Mouse (Mus musculus): ENCODE measurements around the gene Prkd2.

Gene Prkd2

DNA sequence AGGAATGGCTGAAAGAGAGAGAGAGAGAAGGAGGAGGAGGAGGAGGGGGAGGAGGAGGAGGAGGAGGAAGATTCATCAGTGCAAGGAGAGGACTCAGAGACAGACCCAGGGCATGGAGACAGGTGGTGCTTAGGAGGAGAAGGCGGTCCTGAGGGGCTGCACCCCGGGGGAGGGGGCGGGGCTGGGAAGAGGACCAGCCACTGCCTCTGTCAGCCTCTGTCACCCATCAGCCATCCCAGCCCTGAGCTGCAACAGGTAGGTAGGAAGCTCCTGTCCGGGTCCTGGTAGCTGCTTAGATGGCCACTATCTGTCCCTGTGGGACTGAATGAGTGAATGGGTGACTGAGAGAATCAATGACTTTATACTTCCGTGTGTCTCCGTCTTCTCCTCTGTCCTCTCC is 50.9 kb downstream of the Prkd2 start:
- ATAC-seq (ENCODE audit: low TSS enrichment), result no peak

DNA sequence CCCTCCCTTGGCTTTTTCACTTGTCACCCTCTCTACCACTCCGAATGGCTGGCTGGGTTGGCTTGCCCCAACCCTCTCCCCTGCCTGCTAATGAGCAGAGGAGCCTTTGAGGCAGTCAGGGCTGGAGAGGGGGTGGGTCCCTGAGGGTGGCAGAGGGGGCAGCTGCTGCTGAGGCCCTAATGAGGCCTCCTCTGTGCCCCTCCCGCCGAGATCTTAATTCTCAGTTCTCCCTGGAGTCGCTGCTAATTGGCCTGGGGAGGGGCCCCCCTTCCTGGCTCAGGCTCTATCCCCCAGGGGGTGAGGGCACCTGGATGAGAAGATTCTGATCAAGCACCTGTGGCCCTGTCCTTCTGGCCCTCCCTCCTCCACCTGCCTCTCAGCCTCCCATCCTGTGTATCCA is 51.6 kb downstream of the Prkd2 start:
- ATAC-seq (ENCODE audit: low TSS enrichment), result no peak

DNA sequence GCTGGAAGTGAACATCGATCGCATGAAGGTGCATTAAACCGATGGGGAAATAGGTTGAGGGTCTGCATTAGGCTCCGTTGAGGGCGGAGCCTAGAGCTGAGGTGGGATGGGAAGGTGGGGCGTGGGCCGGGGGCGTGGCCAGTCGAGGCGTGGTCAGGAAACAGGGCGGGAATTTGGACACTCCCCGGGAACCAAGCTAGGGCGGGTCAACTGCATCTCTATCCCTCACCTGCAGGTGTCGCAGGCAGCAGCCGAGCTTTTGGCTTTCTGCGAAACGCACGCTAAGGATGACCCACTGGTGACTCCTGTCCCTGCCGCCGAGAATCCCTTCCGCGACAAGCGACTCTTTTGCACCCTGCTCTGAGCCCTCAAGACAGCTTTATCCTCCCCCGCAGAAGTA is 52.3 kb downstream of the Prkd2 start:
- peak; percentile 10 for ATAC-seq (ENCODE audit: low TSS enrichment)

DNA sequence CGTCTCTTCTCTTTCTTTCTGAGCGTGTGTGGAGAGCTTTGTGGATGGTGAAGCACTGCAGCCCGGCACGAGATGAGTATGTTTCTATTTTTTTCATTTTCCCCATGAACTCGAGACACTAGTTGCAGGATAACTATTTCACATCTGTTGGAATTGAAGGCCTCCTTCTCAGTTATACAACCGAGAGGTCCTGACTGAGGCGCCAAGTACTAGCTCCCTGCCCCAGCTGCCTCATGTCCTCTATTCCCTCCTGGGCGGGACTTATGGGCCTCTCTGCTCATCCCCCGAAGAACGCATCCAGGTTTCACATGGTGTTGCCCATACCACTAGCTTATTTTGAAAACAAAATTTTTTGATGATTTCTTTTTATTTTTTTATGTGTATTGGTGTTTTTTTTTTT is 52.8 kb downstream of the Prkd2 start:
- ATAC-seq (ENCODE audit: low TSS enrichment), result no peak

DNA sequence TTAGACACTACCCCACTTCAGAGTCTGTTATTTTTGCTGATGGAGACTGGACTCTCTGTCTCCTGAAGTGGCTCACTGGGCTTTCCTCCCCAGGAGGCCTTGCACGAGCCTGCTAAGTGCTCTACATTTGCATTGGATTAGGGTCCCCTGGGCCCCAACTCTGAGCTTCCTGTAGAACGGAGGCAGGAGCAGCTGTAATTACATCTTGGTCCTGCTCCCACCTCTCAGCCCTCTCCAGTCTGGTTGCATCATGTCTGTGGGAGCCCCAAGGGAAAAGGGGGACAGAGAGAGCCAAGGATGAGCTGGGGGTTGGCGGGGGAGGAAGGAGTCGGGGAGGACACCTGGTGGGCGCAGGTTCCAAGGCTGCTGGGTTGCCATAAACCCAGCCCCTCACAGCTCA is 57.8 kb downstream of the Prkd2 start:
- no peak for ATAC-seq (ENCODE audit: low TSS enrichment)

DNA sequence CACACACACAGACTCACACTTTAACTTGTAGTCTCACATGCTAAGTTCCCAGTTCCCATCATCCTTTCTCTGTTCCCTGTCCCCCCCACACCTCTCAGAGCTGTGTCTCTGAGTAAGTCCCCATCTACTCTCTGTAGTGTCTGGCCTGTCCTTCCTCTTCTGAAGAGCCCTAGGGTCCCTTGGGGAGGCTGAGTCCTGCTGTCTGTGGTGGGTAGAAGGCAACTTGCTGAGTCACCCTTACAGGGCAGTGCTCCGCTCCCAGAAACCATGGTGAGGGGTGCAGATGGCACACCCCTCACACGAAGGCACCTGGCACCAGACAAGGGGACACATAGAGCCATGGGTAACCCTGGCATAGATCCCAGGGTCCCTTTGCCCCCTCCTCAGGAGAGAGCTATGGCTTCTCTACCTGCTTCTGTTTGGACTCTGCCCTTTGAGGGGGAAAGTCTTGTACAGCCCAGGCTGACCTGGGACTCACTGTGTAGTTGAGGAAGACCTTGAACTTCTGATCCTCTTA is 60.8 kb downstream of the Prkd2 start:
- no peak for ATAC-seq (ENCODE audit: low TSS enrichment)

DNA sequence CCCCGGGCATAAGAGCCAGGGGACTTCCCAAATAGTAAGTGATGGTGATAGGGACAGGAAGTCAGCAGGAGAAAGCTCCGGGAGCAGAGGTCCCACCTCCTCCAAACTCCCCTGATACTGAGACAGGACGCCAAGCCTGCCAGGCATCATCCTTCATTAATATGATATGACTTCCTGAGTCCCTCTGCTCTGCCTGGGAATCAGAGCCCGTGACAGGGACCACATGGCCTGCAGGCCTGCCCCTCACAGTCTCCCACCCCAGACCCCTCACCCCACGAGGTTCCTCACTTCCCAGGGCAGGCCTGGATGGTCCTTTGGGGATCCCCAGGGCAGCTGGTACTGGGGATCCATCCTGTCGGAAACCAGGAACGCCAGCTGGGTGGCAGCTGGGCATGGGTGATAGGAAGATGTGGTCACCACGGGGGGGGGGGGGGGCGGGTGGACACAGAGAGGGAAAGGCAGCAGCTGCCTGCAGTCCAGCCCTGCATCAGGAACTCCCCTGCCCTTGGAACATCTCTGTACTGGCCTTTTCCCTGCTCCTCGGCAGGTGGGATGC is 61.5 kb downstream of the Prkd2 start:
- no peak for ATAC-seq (ENCODE audit: low TSS enrichment)

DNA sequence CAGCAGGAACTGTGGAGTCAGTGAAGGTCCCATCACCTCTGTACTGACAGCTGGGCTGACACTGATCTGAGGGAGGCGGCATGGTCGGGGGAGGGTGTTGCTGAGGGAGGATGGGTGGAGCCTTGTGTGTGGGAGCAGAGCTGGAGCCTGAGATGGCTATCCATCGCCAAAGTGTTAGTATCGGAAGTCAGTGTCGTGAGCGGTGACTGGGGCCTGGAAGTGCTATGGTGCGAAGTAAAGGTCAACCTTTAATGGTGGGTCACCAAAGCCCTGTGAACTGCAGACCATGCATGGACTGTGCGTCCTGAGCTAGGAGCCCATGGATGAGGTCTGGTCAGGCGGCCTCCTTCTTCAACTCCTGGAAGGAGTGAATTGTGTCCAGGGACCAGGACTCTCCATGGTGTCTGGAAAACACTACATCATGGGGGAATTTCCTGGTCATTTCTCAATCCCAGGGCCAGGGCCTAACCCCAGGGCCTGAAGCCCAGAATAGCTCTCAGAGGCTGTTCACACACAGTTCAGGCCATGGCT is 62.9 kb downstream of the Prkd2 start:
- no peak for ATAC-seq (ENCODE audit: low TSS enrichment)

DNA sequence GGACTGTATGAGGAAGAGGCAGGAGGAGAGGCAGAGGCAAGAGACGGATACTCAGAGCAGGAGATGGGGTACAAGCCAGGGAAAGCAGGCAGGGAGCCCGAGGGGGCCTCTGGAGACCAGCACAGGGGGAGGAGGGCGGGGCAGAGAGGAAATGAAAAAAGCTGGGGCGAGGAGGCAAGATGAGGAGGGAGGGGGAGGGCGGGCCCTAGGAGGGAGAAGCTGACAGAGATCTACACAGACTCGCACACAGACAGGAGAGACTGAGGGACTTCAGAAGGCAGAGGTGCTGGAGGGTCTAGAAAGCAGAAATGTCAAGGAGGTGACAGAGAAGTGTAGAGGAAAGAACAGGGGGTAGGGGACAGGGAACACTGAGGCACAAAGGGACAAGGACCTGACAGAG is 63.6 kb downstream of the Prkd2 start, which contains the start of gene Ptgir:
Gene Ptgir, plus strand, starts transcription at position 210 of the 400 bp plus-strand sequence.
- ATAC-seq (ENCODE audit: low TSS enrichment), result no peak

DNA sequence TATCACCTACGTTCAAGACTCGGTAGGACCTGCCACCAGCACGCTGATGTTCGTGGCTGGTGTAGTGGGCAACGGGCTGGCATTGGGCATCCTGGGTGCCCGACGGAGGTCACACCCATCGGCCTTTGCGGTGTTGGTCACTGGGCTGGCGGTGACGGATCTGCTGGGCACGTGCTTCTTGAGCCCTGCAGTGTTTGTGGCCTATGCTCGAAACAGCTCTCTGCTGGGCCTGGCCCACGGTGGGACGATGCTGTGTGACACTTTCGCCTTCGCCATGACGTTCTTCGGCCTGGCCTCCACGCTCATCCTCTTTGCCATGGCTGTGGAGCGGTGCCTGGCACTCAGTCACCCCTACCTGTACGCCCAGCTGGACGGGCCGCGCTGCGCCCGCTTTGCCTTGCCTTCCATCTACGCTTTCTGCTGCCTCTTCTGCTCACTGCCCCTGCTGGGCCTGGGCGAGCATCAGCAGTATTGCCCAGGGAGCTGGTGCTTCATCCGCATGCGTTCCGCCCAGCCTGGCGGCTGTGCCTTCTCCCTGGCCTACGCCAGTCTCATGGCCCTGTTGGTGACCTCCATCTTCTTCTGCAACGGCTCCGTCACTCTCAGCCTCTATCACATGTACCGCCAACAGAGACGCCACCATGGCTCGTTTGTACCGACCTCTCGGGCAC is 64.3 kb downstream of the Prkd2 start:
- ATAC-seq (ENCODE audit: low TSS enrichment), result no peak

DNA sequence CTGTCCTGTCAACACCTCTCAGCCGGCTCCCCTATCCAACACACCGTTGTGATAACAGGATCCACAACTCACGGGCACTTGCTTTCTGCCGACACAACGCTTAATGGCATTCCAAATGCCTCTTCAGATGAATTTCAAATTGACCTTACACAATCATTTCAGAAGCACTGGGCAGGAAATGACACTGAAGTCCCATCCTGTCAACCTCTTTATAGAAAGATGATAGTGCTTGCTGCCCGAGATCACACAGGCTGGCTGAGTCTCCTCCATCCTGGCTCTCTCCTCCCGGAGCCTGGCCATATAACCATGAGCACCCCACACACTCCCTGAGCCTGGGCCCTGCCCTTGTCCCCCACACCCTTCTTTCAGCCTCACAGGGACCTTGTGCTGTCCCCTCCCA is 65.1 kb downstream of the Prkd2 start:
- ATAC-seq (ENCODE audit: low TSS enrichment), result no peak

DNA sequence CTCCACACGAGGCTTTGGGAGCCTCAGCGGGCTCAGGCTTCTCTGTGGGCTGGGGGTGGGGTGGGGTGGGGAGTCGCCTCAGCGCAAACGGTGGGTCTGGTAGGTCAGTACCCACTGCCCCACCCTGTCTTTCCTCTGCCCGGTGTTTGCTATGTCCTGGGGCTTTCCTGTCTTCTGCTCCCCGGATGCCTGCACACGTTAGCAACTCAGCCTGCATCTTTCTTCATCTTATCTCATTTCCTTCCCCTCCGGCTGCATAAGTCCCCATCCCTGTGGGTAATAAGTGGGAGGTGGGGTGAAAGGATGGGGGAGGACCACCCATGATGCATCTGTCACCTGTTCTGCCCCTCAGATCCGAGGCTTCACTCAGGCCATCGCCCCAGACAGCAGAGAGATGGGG is 65.7 kb downstream of the Prkd2 start:
- no peak for ATAC-seq (ENCODE audit: low TSS enrichment)

DNA sequence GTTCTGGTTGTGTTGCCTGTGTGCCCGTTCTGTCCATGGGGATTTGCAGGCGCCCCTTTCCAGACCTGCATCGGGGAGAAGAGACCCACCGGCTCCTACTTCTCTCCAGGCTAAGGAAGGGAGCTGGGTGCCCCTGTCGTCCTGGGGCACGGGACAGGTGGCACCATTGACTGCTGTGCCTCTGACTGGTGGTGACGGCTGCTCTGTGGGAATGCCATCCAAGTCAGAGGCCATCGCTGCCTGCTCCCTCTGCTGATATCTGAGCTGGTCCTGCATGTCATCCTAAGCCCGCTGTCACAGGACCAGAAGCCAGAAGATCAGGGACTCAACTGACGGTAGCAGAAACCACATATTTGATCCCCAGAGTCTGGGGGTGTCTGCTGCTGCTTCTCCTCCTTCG is 66.2 kb downstream of the Prkd2 start:
- no peak for ATAC-seq (ENCODE audit: low TSS enrichment)

DNA sequence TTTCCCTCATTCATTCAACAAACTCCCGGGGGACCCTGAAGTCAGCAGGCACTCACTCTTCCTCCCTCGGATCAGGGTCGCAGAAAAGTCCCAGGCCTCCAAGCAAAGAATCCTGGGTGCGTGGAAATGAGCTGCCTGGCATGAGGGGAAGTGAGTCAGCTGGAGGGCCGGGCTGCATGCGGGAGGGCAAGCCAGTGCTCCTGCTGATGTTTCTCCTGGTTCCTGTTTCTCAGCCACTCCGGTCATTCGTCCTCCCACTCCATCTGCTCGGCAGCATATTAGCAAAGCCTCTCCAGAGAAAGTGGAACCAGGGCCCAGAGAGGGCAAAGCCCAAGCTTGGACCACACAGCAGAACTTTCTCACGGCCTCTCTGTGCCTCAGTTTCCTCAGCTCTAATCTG is 67.2 kb downstream of the Prkd2 start:
- no peak for ATAC-seq (ENCODE audit: low TSS enrichment)

DNA sequence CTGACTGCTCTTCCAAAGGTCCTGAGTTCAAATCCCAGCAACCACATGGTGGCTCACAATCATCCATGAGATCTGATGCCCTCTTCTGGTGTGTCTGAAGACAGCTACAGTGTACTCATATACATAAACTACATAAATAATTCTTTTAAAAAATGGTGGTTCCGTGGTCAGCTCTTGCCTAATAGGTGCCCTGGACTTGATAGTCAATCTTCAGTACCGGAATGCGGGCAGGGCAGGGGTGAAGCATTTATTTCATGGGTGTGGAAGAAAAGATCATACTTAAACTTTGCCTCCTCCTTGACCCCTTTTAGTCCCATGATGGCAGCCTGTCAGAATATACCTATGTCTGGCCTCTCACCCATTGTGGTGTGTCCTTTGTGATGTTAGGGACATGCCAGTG is 69.2 kb downstream of the Prkd2 start:
- ATAC-seq (ENCODE audit: low TSS enrichment), result no peak

DNA sequence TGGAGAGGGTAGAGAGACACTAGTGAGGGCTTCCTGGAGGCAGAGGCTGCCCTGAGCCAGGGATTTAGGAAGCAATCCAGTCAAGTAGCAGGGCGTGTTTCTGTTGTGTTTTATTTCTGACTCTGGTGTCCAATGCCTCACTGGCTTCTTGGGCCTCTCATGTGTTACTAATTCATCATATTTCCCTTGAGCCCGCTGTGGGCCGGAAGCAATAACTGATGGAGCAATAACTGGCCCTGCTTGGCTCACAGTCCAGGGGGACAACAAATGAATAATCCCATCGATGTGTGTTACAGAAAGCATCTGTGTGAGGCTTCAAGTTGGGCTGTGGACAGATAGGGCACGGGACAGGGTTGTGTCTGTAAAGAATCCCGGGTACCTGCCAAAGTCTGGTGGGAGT is 69.7 kb downstream of the Prkd2 start:
- ATAC-seq (ENCODE audit: low TSS enrichment), result no peak

DNA sequence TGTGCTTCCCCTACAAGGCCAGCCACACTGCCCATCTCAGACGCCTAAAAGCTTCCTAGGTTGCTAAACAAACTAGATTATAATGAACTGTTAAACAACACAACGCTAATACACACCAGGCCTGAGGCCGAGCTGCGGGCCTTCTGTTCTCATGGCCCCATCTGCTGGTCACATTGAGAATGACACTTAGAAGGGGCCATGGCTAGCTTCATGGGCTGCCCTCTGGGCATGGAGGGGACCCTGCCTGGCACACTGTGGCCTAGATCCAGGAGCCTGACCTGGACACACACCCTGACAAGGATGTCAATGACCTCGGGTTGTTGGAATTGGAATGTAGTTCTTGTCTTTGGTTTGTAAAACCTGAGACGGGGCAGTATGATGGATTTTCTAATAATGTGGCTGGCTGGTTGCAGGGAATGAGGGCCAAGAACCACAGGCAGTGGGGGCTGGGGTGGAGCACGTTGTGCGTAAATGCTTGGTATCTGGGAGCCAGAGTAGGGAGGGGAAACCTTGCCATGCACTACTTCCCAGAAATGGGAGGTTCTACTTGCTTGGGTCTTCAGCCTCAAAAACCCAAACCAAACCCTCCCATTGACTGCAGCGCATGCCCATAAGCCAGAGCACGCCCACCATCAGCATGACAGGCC is 71.2 kb downstream of the Prkd2 start:
- ATAC-seq (ENCODE audit: low TSS enrichment), result peak; percentile 54

DNA sequence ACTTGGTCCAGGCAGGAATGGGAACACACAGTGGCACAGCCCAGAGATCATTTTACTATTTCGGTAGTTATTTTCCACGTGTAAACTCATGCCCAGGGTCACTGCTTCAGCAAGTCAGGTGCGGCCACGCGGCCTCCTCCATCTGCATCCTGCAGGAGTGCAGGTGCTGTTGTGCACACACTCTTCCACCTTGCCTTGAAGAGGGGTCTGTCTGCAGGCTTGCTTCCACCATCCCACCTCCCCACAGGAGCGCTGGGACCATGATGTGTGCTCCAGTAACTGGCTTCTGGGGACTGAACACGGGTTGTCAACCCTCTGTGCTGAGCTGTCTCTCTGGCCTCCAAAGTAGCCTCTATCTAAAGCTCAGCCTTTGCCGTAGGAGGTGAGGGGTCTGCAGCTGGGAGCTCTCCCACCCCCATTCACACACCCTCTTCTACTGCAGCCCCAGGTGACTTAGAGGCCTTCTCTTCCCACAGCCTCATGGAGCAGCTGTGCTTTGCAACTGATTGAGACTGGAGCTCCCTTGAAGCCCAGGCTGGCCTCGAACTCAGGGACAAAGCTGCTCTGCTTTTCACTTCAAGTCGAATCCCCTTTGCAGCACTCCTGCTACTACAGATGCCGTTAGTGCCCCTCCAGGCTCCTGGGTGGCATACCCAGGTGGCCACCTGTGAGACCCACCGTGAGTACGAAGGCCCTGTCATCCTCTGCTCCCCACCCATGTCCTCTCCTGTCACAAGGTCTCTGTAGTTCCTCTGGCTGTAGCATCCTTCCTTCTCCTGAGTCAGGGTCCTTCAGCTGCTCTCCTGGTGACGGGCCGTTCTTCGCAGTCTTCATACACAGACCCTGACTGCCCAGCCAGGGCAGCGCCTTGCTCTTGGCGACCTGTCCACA is 72.0 kb downstream of the Prkd2 start:
- peak; percentile 3; the same call in 1 of the 2 replicates for ATAC-seq (ENCODE audit: low TSS enrichment)

DNA sequence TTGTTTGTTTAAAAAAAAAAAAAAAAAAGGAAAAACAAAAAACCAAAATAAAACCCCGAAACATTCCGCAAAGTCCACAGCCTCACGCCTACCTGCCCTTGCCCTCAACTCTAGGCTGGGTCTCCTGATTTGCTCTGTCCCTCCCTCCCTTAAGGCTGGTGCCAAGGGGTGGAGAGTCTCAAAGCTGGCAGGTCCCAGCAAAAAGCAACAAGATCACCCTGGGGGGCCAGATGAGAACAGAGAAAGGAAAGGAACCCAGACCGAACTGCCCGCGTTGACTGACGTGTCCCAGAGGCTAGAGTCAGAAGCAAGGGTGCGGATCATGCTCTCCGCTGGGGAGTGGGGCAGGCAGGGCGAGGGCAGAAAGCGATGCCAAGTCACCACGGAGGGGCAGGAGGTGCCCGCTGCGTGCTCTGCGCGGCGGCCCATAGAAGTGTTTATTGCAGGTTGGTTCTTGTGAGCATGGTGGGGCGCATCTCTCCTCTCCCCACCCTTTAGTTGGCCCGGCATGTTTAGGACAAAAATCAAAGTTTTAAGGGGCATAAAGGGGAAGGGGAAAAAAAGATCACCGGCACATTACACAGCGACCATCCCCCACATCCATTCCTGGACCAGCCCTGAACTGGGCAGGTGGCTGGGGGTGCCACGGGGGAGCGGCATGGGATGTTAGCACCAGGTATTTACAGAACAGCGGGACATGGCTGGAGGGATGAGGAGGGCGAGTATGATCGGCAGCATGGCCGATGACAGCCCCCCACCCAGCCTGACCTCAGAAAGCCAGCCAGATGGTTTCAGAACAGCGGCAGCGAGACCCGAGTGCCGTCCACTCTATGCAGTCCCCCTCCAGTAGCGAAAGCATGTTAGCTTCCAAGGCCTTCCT is 73.0 kb downstream of the Prkd2 start:
- ATAC-seq (ENCODE audit: low TSS enrichment), result no peak

DNA sequence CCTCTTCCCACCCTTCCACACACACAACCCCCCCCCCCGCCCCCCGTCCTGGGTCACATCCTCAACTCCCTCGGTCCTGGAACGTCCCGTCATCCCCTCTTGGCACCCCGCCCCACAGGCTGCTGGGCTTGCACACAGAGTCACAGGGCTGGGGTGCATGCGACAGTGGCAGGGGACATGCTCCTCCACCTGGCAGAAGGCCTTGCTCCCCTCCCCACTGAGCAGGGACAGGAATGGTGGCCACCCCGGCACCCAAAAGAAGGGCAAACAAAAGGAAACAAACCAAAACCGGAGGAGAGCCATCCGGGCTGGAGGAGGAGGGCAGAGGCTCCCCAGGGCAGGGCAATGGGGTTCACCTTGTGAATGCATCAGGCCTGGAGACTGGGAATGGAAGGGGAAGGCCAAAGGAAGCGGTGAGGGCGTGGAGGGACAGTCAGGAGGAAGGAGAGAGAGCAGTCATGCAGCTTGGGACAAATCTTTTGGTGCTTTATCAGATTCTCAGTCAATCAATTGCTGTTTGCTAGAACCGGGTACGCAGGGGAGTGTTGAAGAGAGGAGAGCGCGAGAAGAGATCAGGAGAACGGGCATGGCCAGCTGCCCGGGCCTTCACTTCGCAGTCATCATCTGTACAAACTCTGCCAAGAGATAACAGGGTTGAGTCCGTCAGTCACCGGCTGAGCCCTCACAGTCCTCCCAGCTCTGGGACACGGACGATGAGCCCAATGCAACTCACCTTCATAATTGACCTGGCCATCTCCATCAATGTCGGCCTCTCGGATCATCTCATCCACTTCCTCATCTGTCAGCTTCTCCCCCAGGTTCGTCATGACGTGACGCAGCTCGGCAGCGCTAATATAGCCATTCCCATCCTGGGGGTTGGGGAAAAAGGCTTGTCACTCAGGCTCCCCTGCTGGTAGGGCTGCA is 73.9 kb downstream of the Prkd2 start:
- no peak for ATAC-seq (ENCODE audit: low TSS enrichment)
